Mouse (Mus musculus): ENCODE data around the gene Pakap.

Pakap gene

DNA sequence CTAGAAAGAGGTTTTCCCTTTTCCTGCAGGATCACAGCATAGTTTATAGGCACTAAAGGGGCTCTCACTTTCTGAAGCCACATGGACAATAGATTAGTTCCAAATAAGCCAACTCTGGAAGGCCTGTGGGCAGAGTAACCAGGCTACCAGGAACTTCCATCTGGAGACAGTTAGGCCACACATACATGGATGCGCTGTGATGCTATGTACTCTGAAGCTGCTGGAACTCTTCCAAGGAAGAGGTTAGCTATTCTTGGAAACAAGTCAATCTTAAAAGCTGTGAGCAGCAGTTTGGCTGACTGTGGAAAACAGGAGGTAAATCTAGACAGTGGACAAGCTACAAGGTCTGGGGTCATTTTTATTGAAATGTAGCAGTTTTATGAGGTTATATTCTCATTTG, 196.4 kb downstream of the Pakap start:
- no peak for DNase-seq (ENCODE audit: low spot score in 2 of 2)

DNA sequence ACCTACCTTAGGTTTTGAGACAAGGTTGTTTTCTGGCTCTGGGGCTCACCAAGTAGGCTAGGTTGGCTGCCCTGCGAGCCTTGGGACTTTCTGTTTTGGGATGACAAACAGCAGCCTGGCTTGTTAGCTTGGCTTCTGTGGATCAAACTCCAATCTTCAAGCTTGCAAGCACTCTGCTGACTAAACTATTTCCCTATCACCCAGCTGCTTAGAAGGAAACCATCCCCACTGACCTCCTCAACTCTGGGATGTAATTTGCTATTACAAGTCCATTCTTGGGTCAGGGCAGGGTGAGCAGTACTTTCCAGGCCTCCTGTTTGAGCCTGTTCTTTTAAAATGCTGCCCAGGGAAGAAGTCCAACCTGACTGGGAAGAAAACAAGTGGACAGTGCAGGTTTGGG, 196.9 kb downstream of the Pakap start:
- DNase-seq (ENCODE audit: low spot score in 2 of 2), result no peak

DNA sequence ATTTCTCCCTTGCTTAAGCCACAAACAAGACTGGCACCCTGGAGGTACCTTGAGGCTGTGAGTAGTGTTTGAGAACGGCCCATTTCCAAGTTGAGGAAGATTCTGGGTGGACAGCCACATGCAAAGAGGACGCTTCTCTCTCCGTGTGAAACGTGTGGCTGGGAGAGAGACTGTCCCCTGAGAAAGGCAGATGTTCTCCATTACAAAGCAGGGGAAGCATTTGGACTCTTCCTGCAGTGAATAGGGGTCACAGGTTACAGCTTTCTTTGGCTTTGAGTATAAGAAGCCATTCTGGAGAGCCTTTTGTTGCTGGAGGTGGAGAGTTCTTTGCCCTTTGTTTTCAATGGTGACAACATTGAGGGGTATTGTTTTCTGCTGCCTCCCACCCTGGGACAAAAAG, 197.8 kb downstream of the Pakap start:
- DNase-seq (ENCODE audit: low spot score in 2 of 2), result no peak

DNA sequence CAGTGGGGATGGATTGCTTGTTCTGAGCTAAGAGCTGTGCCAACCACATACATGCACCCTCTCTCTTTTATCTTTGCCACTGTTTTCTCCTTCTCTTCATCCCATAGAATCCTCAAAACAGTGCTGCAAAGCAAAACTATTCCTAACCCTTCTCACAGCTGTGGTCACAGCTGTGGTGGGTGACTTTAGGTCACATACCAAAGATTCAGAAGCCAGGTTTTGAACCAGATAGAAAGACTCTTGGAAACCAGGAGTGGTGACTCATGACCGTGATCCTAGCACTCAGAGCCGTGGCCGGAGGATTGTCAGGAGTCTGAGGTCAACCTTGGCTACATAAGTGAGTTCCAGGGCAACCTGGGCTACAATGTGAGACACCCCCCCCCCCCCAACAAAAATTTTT, 201.0 kb downstream of the Pakap start:
- no peak for DNase-seq (ENCODE audit: low spot score in 2 of 2)

DNA sequence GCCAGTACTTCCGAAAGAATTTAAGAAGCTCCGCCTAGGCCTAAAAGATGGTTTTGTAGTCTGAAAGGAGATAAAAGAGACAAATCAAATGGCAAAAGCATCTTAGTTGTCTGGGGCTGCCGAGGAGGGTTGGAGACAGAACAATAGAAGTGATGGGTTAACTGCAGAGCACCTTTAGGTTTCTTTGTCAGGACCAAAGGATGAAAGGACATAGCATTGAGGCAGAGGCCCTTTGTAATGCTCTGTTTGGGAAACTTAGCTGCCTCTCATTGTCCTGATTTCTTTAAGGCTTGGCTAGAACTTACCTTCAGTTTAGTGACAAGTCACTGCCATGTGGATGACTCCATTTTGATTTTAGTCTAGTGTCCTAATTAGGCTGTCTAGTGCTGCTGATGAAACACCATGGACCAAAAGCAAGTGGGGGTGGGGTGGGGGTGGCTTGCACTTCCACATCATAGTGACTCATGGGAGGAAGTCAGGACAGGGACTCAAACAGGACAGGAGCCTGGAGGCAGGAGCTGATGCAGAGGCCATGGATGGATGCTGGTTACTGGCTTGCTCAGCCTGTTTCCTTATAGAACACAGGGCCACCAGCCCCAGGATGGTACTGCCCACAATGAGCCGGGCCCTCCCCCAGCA, 202.3 kb downstream of the Pakap start:
- no peak for DNase-seq (ENCODE audit: low spot score in 2 of 2)

DNA sequence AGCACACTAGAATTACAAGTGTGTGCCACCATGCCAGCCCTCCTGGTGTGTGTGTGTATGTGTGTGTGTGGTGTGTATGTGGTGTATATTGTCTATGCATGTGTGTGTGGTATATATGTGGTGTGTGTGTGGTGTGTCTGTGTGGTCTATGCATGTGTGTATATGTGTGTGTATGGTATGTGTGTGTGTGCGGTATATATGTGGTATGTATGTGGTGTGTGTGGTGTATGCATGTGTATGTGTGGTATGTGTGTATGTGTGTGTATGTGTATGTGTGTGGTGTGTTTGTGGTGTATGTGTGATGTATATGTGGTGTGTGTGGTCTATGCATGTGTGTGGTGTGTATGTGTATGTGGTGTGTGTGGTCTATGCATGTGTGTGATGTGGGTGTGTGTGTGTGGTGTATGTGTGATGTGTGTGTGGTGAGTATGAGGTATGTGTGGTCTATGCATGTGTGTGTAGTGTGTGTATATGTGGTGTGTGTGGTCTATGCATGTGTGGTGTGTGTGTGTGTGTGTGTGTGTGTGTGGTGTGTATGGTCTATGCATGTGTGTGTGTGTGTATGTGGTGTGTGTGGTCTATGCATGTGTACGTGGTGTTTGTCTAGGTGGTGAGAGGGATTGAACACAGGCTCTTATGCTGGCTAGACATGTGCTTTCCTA, 203.7 kb downstream of the Pakap start:
- DNase-seq (ENCODE audit: low spot score in 2 of 2), result no peak

DNA sequence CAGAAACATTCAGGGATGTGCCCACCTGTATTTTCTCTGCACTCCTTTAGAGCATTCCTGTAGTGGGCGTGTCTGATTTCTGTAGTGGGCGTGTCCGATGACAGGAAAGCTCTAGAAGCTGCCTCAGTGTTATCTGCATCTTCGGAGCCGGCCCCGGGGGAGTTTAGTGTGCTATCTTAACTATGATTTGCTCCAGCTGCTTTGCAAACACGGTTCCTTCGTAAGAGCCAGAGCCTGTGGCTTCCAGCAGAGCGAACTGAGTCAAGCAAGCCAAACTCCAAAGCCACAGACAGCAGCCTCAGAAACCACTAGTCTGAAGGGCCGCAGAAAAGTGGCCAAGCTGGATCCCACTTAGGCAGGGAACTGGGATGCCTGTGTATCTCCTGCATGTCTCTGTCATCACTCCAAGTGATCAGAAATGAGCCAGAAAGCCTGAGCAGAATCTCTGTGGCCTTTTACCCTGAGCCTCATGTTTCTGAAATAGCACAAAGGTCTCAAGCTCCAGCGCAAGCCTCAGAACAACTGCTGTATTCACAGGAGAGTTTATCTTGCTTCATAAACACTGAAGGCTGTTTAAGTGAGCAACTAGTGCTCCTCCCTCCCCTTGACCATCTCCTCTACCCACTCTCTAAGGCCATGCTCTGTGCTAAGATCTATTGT, 205.0 kb downstream of the Pakap start:
- no peak for DNase-seq (ENCODE audit: low spot score in 2 of 2)

DNA sequence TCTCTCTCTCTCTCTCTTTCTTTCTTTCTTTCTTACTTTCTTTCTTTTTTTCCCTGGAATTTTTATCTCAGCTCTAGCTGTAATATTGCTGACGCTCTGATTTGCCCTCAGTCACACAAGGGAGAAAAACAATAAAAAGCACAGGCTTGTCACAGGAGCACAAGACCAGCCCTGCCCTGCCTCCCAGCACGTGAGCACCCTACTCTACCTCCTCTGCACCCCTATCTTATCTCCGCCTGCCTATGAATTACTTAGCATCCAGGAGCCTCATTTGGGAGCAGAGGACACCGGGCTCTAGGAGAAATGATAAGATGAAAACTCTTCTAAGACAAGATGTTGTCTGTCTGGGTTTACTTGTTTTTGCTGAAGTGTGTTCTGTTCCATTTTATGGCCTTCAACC, 206.5 kb downstream of the Pakap start:
- DNase-seq (ENCODE audit: low spot score in 2 of 2), result no peak

DNA sequence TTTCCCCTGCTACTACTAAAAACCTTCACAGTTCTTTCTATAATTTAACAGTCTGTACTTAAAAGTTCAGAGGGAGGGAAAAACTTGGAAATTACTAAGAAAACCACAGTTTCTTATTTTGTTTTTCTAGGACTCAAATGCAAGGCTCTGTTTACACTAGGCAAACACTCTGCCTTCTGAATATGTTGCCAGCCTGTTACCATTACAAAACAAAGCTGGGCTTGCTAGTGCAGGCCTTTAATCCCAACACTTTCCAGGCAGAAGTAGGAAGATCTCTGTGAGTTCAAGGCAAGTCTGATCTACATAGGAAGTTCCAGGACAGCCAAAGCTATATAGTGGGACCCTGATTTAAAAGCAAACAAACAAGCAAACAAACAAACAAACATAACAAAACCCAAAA, 207.6 kb downstream of the Pakap start:
- DNase-seq (ENCODE audit: low spot score in 2 of 2), result no peak

DNA sequence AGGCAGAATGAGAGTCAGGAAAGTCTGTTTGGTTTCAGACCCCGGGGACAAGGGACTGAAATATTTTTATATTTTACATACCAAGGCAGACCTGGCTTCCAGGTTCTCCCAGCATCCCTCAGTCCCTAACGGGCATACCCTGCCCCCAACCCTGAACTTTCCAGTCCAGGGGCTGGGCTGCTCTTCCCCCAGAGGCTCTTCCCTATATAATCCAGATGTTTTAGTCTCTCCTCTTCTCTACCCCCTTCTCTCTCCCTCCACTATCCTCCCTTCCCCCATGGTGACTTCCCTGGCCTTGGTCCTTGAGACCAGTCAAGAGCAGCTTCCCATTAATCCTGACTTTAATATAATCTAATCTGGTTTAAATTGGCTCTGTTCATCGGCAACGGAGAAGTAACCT, 212.4 kb downstream of the Pakap start:
- DNase-seq (ENCODE audit: low spot score in 2 of 2), result no peak

DNA sequence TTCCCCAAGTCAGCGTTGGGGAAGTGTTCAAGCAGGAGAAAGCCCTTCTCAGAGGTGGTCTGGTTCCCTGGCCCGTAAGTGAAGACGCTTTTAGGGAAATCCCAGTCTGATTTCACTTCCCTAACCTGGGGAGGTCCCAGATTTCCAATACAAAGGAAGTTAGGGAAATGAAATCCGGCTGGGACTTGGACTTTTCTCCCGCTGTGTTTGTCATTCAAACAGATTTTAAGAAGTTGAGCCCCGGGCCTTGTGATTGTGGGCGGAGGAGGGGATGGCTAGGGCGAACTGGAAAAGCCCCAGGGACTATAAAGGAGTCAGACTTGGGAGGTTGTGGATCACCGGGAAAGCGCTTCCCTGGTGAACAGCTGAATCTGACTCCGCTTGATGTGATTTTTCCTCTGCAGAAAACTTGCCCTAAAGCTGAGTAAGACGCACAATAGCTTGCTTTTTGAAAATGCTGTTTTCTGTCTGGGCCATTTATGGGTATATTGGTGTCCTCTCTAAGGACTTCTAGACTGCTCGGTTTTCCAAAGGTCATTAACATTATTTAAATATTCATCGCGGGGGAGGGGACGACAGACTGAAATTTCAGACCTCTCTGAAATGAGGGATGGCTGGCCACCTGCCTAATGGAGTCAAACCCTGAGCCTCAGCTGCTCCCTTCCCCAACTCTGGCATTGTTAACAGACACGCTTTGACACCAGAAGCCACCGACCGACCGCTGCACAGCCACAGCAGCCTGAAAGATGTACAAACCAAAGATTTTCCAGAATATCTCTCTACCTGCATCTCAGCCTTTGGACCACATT, 213.1 kb downstream of the Pakap start:
- DNase-seq (ENCODE audit: low spot score in 2 of 2), result no peak

DNA sequence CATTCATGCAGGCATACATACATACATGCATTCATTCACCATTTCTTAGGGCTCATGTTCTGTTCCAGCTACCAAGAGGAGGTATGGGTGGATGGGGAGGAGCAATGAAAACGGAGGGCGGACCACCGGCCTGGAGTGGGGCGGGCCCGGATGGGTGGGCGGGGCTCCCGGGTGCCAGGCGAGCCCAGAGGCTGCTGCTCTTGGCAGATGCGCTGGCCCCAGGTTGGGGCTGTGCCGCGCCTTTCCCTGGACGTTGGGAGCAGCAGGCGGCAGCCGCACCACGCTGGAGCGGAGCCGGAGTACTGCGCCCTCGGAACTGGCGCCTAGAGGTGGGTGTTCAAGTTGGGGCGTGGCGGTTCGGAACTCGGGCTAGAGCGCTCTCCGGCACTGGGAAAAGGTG, 214.0 kb downstream of the Pakap start:
- DNase-seq (ENCODE audit: low spot score in 2 of 2), result peak; percentile 8 to 62

DNA sequence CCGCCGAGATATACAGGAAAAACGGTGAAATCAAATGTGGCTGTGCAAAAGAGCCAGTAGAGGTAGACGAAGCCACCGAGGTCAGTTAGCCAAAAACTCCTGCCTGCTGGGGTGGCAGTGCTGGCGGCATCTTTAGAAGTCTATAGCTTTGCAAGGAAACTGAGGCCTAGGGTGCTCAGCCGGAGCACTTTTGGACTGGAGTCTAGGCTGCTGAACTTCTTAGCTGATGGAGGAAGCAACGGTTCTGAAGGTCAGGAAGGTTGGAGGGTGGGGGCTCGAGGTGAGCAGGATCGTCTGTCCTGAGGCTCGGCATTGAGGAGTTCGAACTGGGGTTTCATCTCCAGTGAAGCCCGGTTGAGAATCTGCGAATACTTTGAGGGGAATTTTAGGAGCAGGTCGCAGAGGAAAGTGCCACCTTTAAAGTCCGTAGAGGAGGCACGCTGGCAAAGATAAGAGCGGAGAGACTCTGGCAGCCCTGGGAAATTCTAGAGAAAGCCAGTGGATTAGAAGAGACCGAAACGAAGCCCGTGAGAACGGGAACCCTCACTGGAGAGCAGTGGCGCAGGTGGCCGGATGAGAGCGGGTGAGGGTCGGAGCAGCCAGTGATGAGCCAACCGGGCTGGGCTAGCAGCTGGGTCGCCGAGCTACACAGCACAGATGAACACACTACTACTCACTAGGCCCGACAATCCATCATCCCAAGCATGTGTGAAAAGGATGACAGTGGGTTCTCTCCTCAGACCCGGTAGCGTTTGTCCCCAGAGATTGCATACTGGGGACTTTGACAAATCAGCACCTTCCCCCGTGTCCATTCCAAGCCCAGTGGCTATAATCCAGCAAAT, 214.8 kb downstream of the Pakap start:
- peak in 1 of 2 experiments; percentile 8 for DNase-seq (ENCODE audit: low spot score in 2 of 2)

DNA sequence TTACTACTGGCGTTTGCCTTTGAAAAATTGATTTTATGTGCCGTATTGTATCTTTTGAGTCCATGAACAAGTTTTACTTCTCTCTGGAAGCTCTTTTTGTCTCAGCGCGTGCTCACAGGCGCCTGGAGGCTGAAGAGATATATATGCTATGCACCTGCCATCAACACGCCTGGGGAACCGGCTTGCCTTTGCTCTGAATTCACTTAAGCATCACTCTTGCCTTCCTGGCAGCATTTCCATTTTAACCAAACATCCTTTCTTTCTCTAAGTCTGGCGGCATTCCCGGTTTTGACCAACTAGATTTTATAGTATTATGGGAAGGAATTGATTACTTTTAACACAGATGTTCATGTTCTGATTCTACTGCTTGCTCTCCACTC, 215.4 kb downstream of the Pakap start:
- no peak for DNase-seq (ENCODE audit: low spot score in 2 of 2)

DNA sequence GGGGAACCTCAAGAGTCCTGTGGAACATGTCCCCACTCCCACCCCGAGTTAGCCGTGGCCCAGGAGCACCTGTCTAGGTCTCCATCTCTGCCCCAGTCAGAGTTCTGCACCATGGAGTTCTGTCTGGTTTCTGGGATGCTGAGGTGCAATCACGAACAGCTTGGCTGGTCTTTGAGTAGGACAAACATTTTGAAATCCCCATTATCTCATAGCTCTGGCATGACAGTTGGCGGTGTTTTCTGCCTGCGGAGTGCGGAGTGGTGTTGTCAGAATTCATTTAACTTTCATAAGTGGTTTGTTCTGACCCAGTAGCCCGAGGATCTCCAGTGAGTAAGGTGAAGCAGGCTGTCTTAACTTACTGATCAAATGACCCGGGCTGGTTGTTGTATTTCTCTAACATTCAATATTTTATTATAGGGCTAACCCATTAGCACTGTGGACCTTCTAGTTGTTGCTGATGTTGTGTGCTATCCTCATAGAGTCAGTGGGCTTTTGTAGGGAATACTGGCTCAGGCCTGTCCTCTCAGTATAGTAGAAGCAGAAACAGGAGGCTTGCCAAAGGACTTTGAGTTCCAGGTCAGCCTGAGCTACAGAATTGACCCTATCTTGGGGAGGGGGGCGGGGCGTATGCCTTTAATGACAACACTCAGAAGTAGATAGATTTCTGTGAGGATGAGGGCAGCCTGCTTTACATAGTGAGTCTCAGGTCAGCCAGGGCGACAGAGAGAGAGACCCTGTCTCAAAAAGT, 216.0 kb downstream of the Pakap start:
- no peak for DNase-seq (ENCODE audit: low spot score in 2 of 2)

DNA sequence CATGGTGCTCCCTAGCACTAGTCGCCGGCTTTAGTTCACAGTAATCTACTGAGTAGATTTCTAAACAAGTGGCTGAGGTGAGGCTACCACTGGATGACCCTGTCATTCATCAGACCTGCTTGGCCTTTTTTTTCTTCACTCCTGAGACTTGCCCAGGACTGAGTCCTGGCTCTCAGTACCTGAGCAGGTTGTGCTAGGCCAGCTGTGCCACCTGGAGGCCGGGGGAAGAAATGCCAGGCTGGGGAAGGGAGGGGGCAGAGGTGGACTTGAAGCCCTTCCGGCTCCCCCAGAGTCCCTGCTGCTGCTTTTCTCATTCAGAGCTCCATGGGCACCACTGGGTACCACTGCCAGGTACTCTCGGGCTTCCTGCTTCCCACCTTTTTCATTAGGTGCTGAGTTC, 220.7 kb downstream of the Pakap start:
- DNase-seq (ENCODE audit: low spot score in 2 of 2), result peak in 1 of 2 experiments; percentile 53

DNA sequence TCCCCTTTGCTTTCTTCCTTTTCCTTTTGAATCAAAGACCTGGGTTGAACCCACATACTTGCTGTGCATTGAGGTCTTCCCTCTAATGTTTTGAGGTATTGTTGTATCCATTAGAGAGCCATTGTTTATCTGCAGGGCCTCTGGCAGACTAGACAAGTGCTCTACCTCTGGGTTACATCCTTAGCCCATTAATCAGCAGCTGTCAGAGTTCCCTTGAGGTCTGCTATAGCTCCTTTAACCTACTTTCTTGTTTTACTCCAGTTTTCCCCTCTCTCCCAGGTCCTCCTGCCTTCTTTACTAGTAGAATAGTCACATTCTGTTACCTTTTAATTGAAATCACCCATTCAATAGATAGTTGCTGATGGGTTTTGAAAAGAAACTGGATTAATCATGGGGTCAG, 221.1 kb downstream of the Pakap start:
- DNase-seq (ENCODE audit: low spot score in 2 of 2), result no peak

DNA sequence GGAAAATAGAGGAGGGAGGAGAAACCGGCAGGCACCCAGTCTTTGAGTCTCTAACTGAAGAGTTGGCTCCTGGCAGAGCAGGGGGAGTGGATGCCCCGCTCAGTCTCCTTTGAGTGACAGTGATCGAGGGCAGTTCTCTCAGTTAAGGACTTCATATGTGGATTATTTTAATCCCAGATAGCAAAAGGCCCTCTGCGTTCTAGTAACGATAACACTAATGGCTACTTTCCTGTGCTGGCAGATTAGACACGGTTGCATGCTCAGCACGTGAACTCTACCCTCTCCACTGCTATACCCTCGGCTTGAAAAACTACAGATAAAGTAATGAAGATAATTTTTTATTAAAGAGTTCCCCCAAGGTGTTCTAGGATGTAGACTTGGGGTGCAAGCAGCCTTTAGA, 226.0 kb downstream of the Pakap start:
- DNase-seq (ENCODE audit: low spot score in 2 of 2), result no peak

DNA sequence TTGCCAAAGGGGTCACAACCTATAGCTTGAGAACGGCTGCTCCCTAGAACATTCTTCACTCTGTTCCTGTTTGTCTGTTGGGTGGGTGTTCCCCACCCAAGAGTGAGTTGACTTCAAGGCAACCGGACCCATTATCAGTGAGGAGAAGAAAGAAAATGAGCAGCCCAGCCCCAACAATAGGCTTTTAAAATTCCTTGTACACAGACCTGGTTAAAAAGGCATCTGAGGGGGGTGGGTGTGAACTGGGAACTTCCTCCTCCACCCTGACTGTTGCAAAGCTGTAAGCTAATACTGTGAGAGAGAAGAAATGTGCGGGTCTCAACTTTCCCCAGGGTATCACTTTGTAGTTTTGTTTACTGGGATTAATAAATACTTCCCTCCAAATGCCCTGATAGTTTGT, 226.6 kb downstream of the Pakap start:
- no peak for DNase-seq (ENCODE audit: low spot score in 2 of 2)

DNA sequence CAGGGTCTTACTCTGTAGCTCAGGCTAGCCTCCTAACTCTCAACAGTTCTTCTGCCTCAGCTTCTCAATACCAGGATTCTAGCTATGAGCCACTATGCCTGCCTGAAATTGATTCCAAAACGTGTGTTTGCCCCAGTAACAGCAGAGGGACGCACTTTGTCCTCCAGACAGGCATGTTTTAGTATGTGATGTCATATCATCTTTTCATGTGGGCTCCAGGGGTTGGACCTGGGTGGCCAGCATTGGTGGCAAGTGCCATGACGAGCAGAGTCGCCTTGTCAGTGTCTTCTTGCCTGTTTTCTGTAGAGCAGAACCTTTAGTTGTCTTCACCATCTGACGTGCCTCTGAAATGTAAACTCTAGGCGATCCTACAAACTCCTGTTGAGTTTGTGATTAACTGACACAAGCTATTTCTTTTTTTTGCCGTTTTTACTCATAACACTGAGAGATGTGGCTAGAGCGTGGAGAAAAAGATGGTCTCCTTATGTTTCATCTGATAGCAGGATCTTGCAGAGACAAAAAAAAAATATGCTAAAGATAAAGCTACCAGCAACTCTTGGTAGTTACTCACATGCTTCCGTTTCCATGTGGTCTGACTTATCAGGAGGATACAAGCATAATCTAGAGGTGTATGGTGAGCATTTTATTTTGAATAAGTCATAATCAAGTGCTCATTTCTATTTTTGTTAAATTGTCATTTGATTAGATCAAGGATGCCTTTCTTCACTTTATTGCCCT, 229.7 kb downstream of the Pakap start:
- DNase-seq (ENCODE audit: low spot score in 2 of 2), result no peak

All from natural killer cell, adult 2 months (primary cell).